9 mouse cellular contexts compared by ENCODE assay signal in the genomic region with DNA sequence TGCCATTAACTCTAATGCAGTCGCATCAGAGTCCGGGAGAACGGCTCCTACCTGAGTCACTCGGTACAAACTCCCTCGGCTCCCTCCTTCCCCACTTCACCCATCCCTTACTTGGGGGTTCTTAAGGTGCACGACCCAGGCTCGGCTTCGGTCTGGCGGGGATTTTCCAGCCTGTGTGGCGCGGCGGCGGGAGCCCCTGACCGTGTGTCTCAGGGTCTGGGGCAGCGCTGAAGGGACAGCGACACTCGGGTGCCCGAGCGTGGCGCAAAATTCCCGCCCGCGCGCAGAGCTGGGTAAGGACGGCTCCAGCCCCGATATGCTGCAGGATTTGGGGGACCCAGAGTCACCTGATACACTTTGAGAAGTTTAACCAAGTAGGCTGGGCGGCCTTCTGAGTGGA. TPM values are rescaled to one million over a fixed set of nuclear protein-coding genes. Genes with fewer than 3 reads are reported as not detected.
DNase-seq lines count a peak whose midpoint lies in the region; ATAC-seq and TF ChIP-seq lines count a peak whose summit lies in the region.
"Had no signal": no experiment of that assay in that cellular context is flagged by ENCODE, and none has a peak within 500 bp of the region (broad histone marks: within the 10 kb centered on the region; RNA-seq: fewer than 3 reads in every experiment).

Otx2 (minus strand) TSS at position 279 of the 400 bp plus-strand sequence.

- peaks cover 62% of the 10 kb centered on the region for H3K27me3 ChIP-seq in E14TG2a.4 (ENCODE audit: insufficient read depth, low read length)
- peaks cover 21% of the 10 kb centered on the region for H3K27me3 ChIP-seq in ES-Bruce4 (ENCODE audit: control insufficient read depth, insufficient read depth, low read length, poor library complexity, severe bottlenecking)
- H3K27me3 ChIP-seq in embryonic facial prominence, embryonic 13.5 days = peaks cover 95% of the 10 kb centered on the region
- H3K27me3 ChIP-seq in limb, embryonic 10.5 days (ENCODE audit: low read depth, poor library complexity, severe bottlenecking) = peaks cover 88% of the 10 kb centered on the region

- peak; percentile 58 for DNase-seq in limb, embryonic 10.5 days (ENCODE audit: low spot score)
- no peak for DNase-seq in frontal cortex, adult 2 months (ENCODE audit: extremely low spot score in 1 of 2, low spot score in 1 of 2)
- DNase-seq in spleen, postnatal 10 days (ENCODE audit: low spot score in 2 of 2) = no peak
- DNase-seq in adipocyte (ENCODE audit: low spot score) = no peak
- DNase-seq: heart, adult 2 months; lung, postnatal 36 days had no signal

- H3K9ac ChIP-seq in ES-Bruce4 (ENCODE audit: low read depth, poor library complexity, severe bottlenecking) = peak within 1 kb of the TSS; percentile 0; the same call in 1 of the 2 replicates
- no peak within 1 kb of the TSS for H3K9ac ChIP-seq in embryonic facial prominence, embryonic 13.5 days

- H3K9me3 ChIP-seq in E14TG2a.4 (ENCODE audit: low read length) (no peaks in the 10 kb centered on the region), ES-Bruce4 (replicated peaks; ENCODE audit: control insufficient read depth, insufficient read depth, low read length, poor library complexity, severe bottlenecking) (no peaks in the 10 kb centered on the region)
- no peaks in the 10 kb centered on the region for H3K9me3 ChIP-seq in embryonic facial prominence, embryonic 13.5 days
- H3K9me3 ChIP-seq in limb, embryonic 10.5 days (replicated peaks) = no peaks in the 10 kb centered on the region

- ATAC-seq in embryonic facial prominence, embryonic 13.5 days (ENCODE audit: insufficient number of reproducible peaks, insufficient read depth, low FRiP score, low TSS enrichment, low read depth) = no peak

- H3K27ac ChIP-seq in ES-Bruce4 (ENCODE audit: insufficient read depth, low read length) = no peak within 1 kb of the TSS
- no peak within 1 kb of the TSS for H3K27ac ChIP-seq in embryonic facial prominence, embryonic 13.5 days
- no peak within 1 kb of the TSS for H3K27ac ChIP-seq in limb, embryonic 10.5 days
- H3K27ac ChIP-seq: heart, adult 2 months had no signal

- WGBS in embryonic facial prominence, embryonic 13.5 days = 1% methylated on average over 27 of the region's 27 CpGs
- under 1% methylated on average over 27 of the region's 27 CpGs for WGBS in limb, embryonic 10.5 days

- H3K4me2 ChIP-seq in embryonic facial prominence, embryonic 13.5 days = peak within 1 kb of the TSS; percentile 48

- peaks cover 44% of the 10 kb centered on the region for H3K4me1 ChIP-seq in E14TG2a.4 (replicated peaks; ENCODE audit: low read depth, low read length)
- H3K4me1 ChIP-seq in ES-Bruce4 (ENCODE audit: control insufficient read depth, insufficient read depth, low read length) = no peaks in the 10 kb centered on the region
- peaks cover 7% of the 10 kb centered on the region for H3K4me1 ChIP-seq in embryonic facial prominence, embryonic 13.5 days
- H3K4me1 ChIP-seq in limb, embryonic 10.5 days = peaks cover 17% of the 10 kb centered on the region

- no peak for TF ChIP-seq EP300 in ES-Bruce4 (IDR thresholded peaks at IDR 0.05; ENCODE audit: insufficient read depth, low read depth, low read length)

- no peak for TF ChIP-seq POLR2A in ES-Bruce4 (IDR thresholded peaks at IDR 0.05; ENCODE audit: insufficient read depth, low read length)

- H3K4me3 ChIP-seq in E14TG2a.4 (replicated peaks; ENCODE audit: low read length) (peak within 1 kb of the TSS; percentile 76), ES-Bruce4 (ENCODE audit: low read depth, low read length) (peak within 1 kb of the TSS; percentile 57)
- peak within 1 kb of the TSS; percentile 34 for H3K4me3 ChIP-seq in embryonic facial prominence, embryonic 13.5 days
- H3K4me3 ChIP-seq in limb, embryonic 10.5 days = peak within 1 kb of the TSS; percentile 34
- H3K4me3 ChIP-seq: heart, adult 2 months had no signal

- H3K36me3 ChIP-seq in E14TG2a.4 (ENCODE audit: insufficient read depth, low read length) = no peaks in the 10 kb centered on the region
- H3K36me3 ChIP-seq in ES-Bruce4 (ENCODE audit: control insufficient read depth, insufficient read depth, low read length, poor library complexity, severe bottlenecking) = no peaks in the 10 kb centered on the region
- H3K36me3 ChIP-seq in embryonic facial prominence, embryonic 13.5 days = no peaks in the 10 kb centered on the region
- H3K36me3 ChIP-seq in limb, embryonic 10.5 days = no peaks in the 10 kb centered on the region

- TF ChIP-seq CTCF in E14TG2a.4 (conservative IDR thresholded peaks at IDR 0.05; ENCODE audit: low read length) = no peak
- no peak for TF ChIP-seq CTCF in ES-Bruce4 (IDR thresholded peaks at IDR 0.05; ENCODE audit: low read depth, low read length)

RNA-seq across cellular contexts. Expression of gene Otx2, which starts in this region (rescaled TPM):
- 45.0 and 51.6 TPM in 2 replicates for polyA plus RNA-seq in ES-Bruce4 (2011; ENCODE audit: insufficient read depth, insufficient read length, low read depth, missing spikeins)
- 8.6 and 13.1 TPM in 2 replicates for polyA plus RNA-seq in embryonic facial prominence, embryonic 13.5 days (2015; fragmentation: Nextera tagmentation; extraction: Ambion mirVana)
- polyA plus RNA-seq in limb, embryonic 10.5 days (2016; fragmentation: Nextera tagmentation; extraction: Ambion mirVana) = 0.06 TPM in 1 of 2 replicates, not detected in the other
- polyA plus RNA-seq in frontal cortex, adult 2 months (2012; rRNA removed) = 0.38 and 0.52 TPM in 2 replicates
- polyA plus RNA-seq: heart, adult 2 months had no signal

Comparison
In these comparisons a context has a peak if more than half of its experiments do, and no peak if none do; other contexts are left out.
1. Peak in DNase-seq and H3K4me3 ChIP-seq in limb, embryonic 10.5 days; RNA of the gene not detected or under 1 TPM.